Mouse (Mus musculus) olfactory bulb, adult 2 months (tissue): ENCODE measurements around the gene Cyb5rl.

Source experiments
- CTCF ChIP-seq: fragments of 200-500 bp; IDR thresholded peaks from 2 replicates; pipeline ENCODE4 v1.5.1; 2012; ENCODE audit warnings: low read depth, mild to moderate bottlenecking, low read length, moderate library complexity; ENCODE audit not compliant: insufficient read depth
- POLR2A ChIP-seq: fragments of 200-500 bp; IDR thresholded peaks from 2 replicates; pipeline ENCODE4 v1.6.1; 2012; ENCODE audit warnings: mild to moderate bottlenecking, low read depth, low read length, moderate library complexity; ENCODE audit not compliant: insufficient read depth

DNA sequence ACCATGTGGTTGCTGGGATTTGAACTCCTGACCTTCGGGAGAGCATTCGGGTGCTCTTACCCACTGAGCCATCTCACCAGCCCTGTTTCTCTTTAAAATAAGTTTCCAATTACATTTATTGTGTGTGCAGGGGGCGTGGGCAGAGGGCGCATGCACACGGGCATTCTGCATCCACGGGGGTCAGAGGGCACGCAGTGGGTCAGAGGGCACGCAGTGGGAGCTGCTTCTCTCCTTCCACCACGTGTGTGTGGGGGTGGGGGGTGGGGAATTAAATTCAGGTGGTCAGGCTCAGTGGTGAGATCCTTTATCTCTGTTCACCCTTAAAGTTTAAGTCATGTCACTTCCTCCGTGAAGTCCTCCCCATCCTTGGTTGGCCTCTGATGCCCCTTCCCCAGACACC lies 31.6 kb downstream of the Cyb5rl start:
- TF ChIP-seq CTCF (no peak), POLR2A (no peak)
